Mouse (Mus musculus) adrenal gland, adult 18-20 months (tissue): ENCODE data around the gene Pirb. TPM values are rescaled to one million over a fixed set of nuclear protein-coding genes. Genes with fewer than 3 reads are reported as not detected.
"Not testable (repeated sequence)": the region's sequence is repeated elsewhere in the genome, so short reads cannot be mapped to it uniquely, and the experiment has no call there.

Experiments
- DNase-seq, 2 experiments: peaks; one replicate each; pipeline ENCODE4 v3.0.0; 2021 to 2022; ENCODE audit warnings: low spot score in 2 of 2
- long read RNA-seq, 2 experiments: library from polyadenylated mRNA; stranded (forward); transcript quantifications; one replicate each; pipeline ENCODE4 v2.0.0; 2021
- total RNA-seq, 2 experiments: library from RNA; stranded (reverse); gene quantifications; 1 replicate in 1 of 2; 2 replicates in 1 of 2; pipeline ENCODE4 v1.2.3; 2021

Gene Pirb
- total RNA-seq = 1 to 10 TPM; 3.0 to 5.6 TPM
- long read RNA-seq, experiment 1, partial matches to known transcripts = 2 of 6 reads
- long read RNA-seq, experiment 1, other reads (novel, unspliced or antisense) = 3 of 6 reads
- long read RNA-seq, experiment 2, partial matches to known transcripts = 0 of 2 reads
- long read RNA-seq, experiment 2, other reads (novel, unspliced or antisense) = 1 of 2 reads

GRCm38 (mm10) chr7:3720268-3720667 lies at the start of gene Pirb:
Pirb (minus strand) TSS chr7:3720391.
- not testable (repeated sequence) for DNase-seq

GRCm38 (mm10) chr7:3732675-3733074 lies 12.5 kb upstream of the Pirb start:
- not testable (repeated sequence) for DNase-seq

GRCm38 (mm10) chr7:3725459-3725858 lies 5.3 kb upstream of the Pirb start:
- DNase-seq = not testable (repeated sequence)

GRCm38 (mm10) chr7:3715249-3715648 lies 4.9 kb downstream of the Pirb start:
- no peak for DNase-seq

- DNase-seq = no peak
Observed at GRCm38 (mm10) chr7:3712264-3712942, 7.8 kb downstream of the Pirb start.

- no peak for DNase-seq
Observed at GRCm38 (mm10) chr7:3709000-3709399, 11.2 kb downstream of the Pirb start.

GRCm38 (mm10) chr7:3708447-3708980 lies 11.7 kb downstream of the Pirb start:
- DNase-seq = not testable (repeated sequence)

- DNase-seq = no peak
Observed at GRCm38 (mm10) chr7:3707568-3708413, 12.4 kb downstream of the Pirb start.

GRCm38 (mm10) chr7:3707027-3707426 lies 13.2 kb downstream of the Pirb start:
- no peak for DNase-seq

GRCm38 (mm10) chr7:3706343-3706934 lies 13.8 kb downstream of the Pirb start:
- no peak for DNase-seq

GRCm38 (mm10) chr7:3705911-3706310 lies 14.3 kb downstream of the Pirb start:
- DNase-seq = no peak

GRCm38 (mm10) chr7:3705461-3705860 lies 14.7 kb downstream of the Pirb start:
- not testable (repeated sequence) for DNase-seq

- no peak for DNase-seq
Observed at GRCm38 (mm10) chr7:3704475-3704874, 15.7 kb downstream of the Pirb start.

- DNase-seq = peak; percentile 91 to 95
Observed at GRCm38 (mm10) chr7:3703879-3704441, 16.2 kb downstream of the Pirb start, which contains the start of gene Rps9. Rps9 (plus strand) TSS chr7:3703993.

- no peak for DNase-seq
Observed at GRCm38 (mm10) chr7:3703148-3703878, 16.9 kb downstream of the Pirb start.

- DNase-seq = no peak
Observed at GRCm38 (mm10) chr7:3698471-3698870, 21.7 kb downstream of the Pirb start.

- DNase-seq = not testable (repeated sequence)
Observed at GRCm38 (mm10) chr7:3694949-3695305, 25.3 kb downstream of the Pirb start.

GRCm38 (mm10) chr7:3694076-3694948 lies 25.9 kb downstream of the Pirb start:
- peak; percentile 65 to 67 for DNase-seq

GRCm38 (mm10) chr7:3693809-3694075 lies 26.4 kb downstream of the Pirb start:
- DNase-seq = no peak
